23 mouse cellular contexts compared by ENCODE assay signal in the genomic region with DNA sequence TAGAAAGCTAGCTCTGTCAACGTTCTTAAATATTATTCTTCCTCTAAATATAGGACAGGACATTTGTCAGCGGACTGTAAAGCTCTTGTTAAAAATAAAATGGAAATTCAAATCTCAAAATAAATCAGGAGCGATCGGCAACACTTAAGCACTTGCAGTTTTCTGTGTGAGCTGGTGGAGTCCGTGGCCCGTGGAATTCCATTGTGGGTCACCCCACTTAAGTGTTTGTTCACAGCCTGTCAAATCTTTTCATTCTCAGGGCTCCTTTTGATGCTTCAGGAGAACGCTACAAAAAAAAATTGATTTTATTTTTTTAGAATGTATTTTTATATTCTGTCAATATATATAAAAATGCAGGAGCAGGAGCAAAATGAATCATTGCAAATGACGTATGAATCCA. TPM values are rescaled to one million over a fixed set of nuclear protein-coding genes. Genes with fewer than 3 reads are reported as not detected.
DNase-seq lines count a peak whose midpoint lies in the region; ATAC-seq and TF ChIP-seq lines count a peak whose summit lies in the region.
"Had no signal": no experiment of that assay in that cellular context is flagged by ENCODE, and none has a peak within 500 bp of the region (broad histone marks: within the 10 kb centered on the region; RNA-seq: fewer than 3 reads in every experiment).

No protein-coding gene starts in this region.

- peak overlapping the region; percentile 36 for H3K4me2 ChIP-seq in heart, embryonic 15.5 days
- no peak overlapping the region for H3K4me2 ChIP-seq in lung, embryonic 14.5 days
- H3K4me2 ChIP-seq: embryonic facial prominence, embryonic 15.5 days; liver, embryonic 11.5 days; midbrain, embryonic 12.5 days; neural tube, embryonic 13.5 days had no signal

- H3K4me3 ChIP-seq in heart, embryonic 15.5 days = no peak overlapping the region
- H3K4me3 ChIP-seq in lung, embryonic 14.5 days (ENCODE audit: low read depth, low read length) = no peak overlapping the region
- H3K4me3 ChIP-seq: embryonic facial prominence, embryonic 15.5 days; hindbrain, embryonic 10.5 days; midbrain, embryonic 12.5 days; neural tube, embryonic 13.5 days had no signal

- TF ChIP-seq CTCF in lung, embryonic 14.5 days (IDR thresholded peaks at IDR 0.05; ENCODE audit: low read depth) = no peak

- intact Hi-C loops in heart, postnatal 36 days (cut with DNase I) = no loop called here

- no peak for DNase-seq in frontal cortex, adult 2 months (ENCODE audit: extremely low spot score in 1 of 2, low spot score in 1 of 2)
- no peak for DNase-seq in heart, postnatal 36 days
- DNase-seq in lung, embryonic 14.5 days = peak; percentile 17
- no peak for DNase-seq in lung, postnatal 10 days
- peak; percentile 62 for DNase-seq in retina, postnatal 1 day
- DNase-seq: adrenal gland, postnatal 25 days; cerebellum, adult 11-12 months; cerebellum, postnatal 25 days; gastrocnemius, postnatal 36 days; kidney, adult 2 months; kidney, postnatal 14 days; lung, adult 2 months; thymus, postnatal 36 days had no signal

- H3K27ac ChIP-seq in heart, embryonic 15.5 days = no peak overlapping the region
- H3K27ac ChIP-seq in lung, embryonic 14.5 days (ENCODE audit: low read depth) = no peak overlapping the region
- H3K27ac ChIP-seq: embryonic facial prominence, embryonic 15.5 days; hindbrain, embryonic 10.5 days; midbrain, embryonic 12.5 days; neural tube, embryonic 13.5 days had no signal

- 0 out of 2 replicates have a peak, but pooled peaks have one; percentile 18 for ATAC-seq in frontal cortex, adult (ENCODE audit: low TSS enrichment)
- ATAC-seq in heart, embryonic 15.5 days (replicated peaks; ENCODE audit: insufficient number of reproducible peaks, insufficient read depth, low FRiP score, low read depth) = no peak
- ATAC-seq in lung, embryonic 14.5 days (ENCODE audit: insufficient read depth) = no peak
- ATAC-seq: inflammation-experienced regulatory T-cells, adult 6 months had no signal

- WGBS in heart, embryonic 15.5 days = 37% methylated on average over 8 of the region's 8 CpGs
- WGBS in lung, embryonic 14.5 days = 39% methylated on average over 8 of the region's 8 CpGs

- no peaks in the 10 kb centered on the region for H3K36me3 ChIP-seq in heart, embryonic 15.5 days
- no peaks in the 10 kb centered on the region for H3K36me3 ChIP-seq in lung, embryonic 14.5 days (ENCODE audit: insufficient read depth)
- H3K36me3 ChIP-seq: embryonic facial prominence, embryonic 15.5 days; G1E; hindbrain, embryonic 10.5 days; midbrain, embryonic 12.5 days; neural tube, embryonic 13.5 days had no signal

- no peaks in the 10 kb centered on the region for H3K27me3 ChIP-seq in heart, embryonic 15.5 days
- no peaks in the 10 kb centered on the region for H3K27me3 ChIP-seq in lung, embryonic 14.5 days (ENCODE audit: insufficient read depth, low read length)
- H3K27me3 ChIP-seq: embryonic facial prominence, embryonic 15.5 days; midbrain, embryonic 12.5 days; neural tube, embryonic 13.5 days had no signal

- no peak overlapping the region for H3K9ac ChIP-seq in heart, embryonic 15.5 days
- no peak overlapping the region for H3K9ac ChIP-seq in lung, embryonic 14.5 days
- H3K9ac ChIP-seq: embryonic facial prominence, embryonic 15.5 days; midbrain, embryonic 12.5 days; neural tube, embryonic 13.5 days had no signal

- no peaks in the 10 kb centered on the region for H3K9me3 ChIP-seq in heart, embryonic 15.5 days (replicated peaks)
- no peaks in the 10 kb centered on the region for H3K9me3 ChIP-seq in lung, embryonic 14.5 days (ENCODE audit: low read depth, low read length)
- H3K9me3 ChIP-seq: embryonic facial prominence, embryonic 15.5 days; hindbrain, embryonic 10.5 days; midbrain, embryonic 12.5 days; neural tube, embryonic 13.5 days had no signal

- H3K4me1 ChIP-seq in heart, embryonic 15.5 days (replicated peaks) = peaks cover 18% of the 10 kb centered on the region
- no peaks in the 10 kb centered on the region for H3K4me1 ChIP-seq in lung, embryonic 14.5 days (ENCODE audit: insufficient read depth)

RNA-seq across cellular contexts. Expression of gene Flrt2, which starts 45.5 kb away (rescaled TPM):
- 13.7 and 14.3 TPM in 2 replicates for polyA plus RNA-seq in frontal cortex, adult 2 months (2012; rRNA removed)
- 19.2 and 24.9 TPM in 2 replicates for polyA plus RNA-seq in heart, embryonic 15.5 days (2015; fragmentation: Nextera tagmentation; extraction: Ambion mirVana)
- total RNA-seq in heart, postnatal 36 days (2021) = 10 to 100 TPM in 1 of 2 experiments, 1 to 10 TPM in 1; 7.3 to 10.4 TPM
- polyA plus RNA-seq in lung, embryonic 14.5 days (2014; fragmentation: Nextera tagmentation; extraction: Ambion mirVana) = 14.1 and 15.6 TPM in 2 replicates
- total RNA-seq: megakaryocyte progenitor cell, adult 5-6 weeks had no signal
- polyA plus RNA-seq: G1E had no signal

Comparison
In these comparisons a context has a peak if more than half of its experiments do, and no peak if none do; other contexts are left out.
1. DNase-seq: peak in lung, embryonic 14.5 days (single experiment) and retina, postnatal 1 day (single experiment); none in frontal cortex, adult 2 months (0 of 2), heart, postnatal 36 days (0 of 2) and lung, postnatal 10 days (single experiment).